Mouse (Mus musculus) myocyte (in vitro differentiated cells): Measurements from ENCODE around the gene Leap2. TPM values are rescaled to one million over a fixed set of nuclear protein-coding genes. Genes with fewer than 3 reads are reported as not detected.
A peak's percentile ranks its signal among the peaks of the same experiment; 100 is the strongest.

Experiments used
- H3K27me3 ChIP-seq: one replicate; pipeline ENCODE4 v1.6.1; 2011; ENCODE audit not compliant: control insufficient read depth, insufficient read depth, insufficient read length
- H3K36me3 ChIP-seq: one replicate; pipeline ENCODE4 v1.6.1; 2011; ENCODE audit not compliant: control insufficient read depth, insufficient read depth
- H3K4me2 ChIP-seq: one replicate; pipeline ENCODE4 v1.6.1; 2011; ENCODE audit warnings: low read depth, control low read depth
- H3K4me3 ChIP-seq: one replicate; pipeline ENCODE4 v1.5.1; 2011; ENCODE audit warnings: mild to moderate bottlenecking, control low read depth, moderate library complexity
- H3K79me2 ChIP-seq: one replicate; pipeline ENCODE4 v1.6.1; 2011; ENCODE audit not compliant: control insufficient read depth, insufficient read depth
- H3ac ChIP-seq: one replicate; pipeline ENCODE4 v1.6.1; 2011; ENCODE audit not compliant: control insufficient read depth, insufficient read length
- CEBPB ChIP-seq: IDR thresholded peaks from 2 replicates; pipeline ENCODE4 v1.6.1; 2011; ENCODE audit warnings: mild to moderate bottlenecking, moderate library complexity; ENCODE audit not compliant: poor library complexity, insufficient read depth, severe bottlenecking
- E2F4 ChIP-seq: IDR thresholded peaks from one replicate; pipeline ENCODE4 v1.6.1; 2011; ENCODE audit warnings: mild to moderate bottlenecking, control low read depth, moderate library complexity; ENCODE audit not compliant: insufficient read depth
- MAX ChIP-seq: IDR thresholded peaks from one replicate; pipeline ENCODE4 v1.6.1; 2011; ENCODE audit warnings: low read depth, mild to moderate bottlenecking, control low read depth
- MYOD1 ChIP-seq, 3 experiments: IDR thresholded peaks; one replicate each; pipeline ENCODE4 v1.6.1; 2011; ENCODE audit warnings: control low read depth in 2 of 3, low read depth in 2 of 3, mild to moderate bottlenecking in 2 of 3, moderate library complexity in 1 of 3; ENCODE audit not compliant: insufficient read length in 2 of 3, control insufficient read depth in 1 of 3
- MYOG ChIP-seq, 3 experiments: IDR thresholded peaks; one replicate each; pipeline ENCODE4 v1.6.1; 2011; ENCODE audit warnings: control low read depth in 2 of 3, low read depth in 2 of 3, mild to moderate bottlenecking in 2 of 3; ENCODE audit not compliant: insufficient read length in 2 of 3, control insufficient read depth in 1 of 3, insufficient read depth in 1 of 3
- POLR2A ChIP-seq: IDR thresholded peaks from one replicate; pipeline ENCODE4 v1.6.1; 2011; ENCODE audit warnings: low read depth, mild to moderate bottlenecking, control low read depth, moderate library complexity; ENCODE audit not compliant: insufficient read length
- POLR2AphosphoS2 ChIP-seq: IDR thresholded peaks from one replicate; pipeline ENCODE4 v1.6.1; 2011; ENCODE audit warnings: low read depth, control low read depth; ENCODE audit not compliant: insufficient read length
- REST ChIP-seq: IDR thresholded peaks from one replicate; pipeline ENCODE4 v1.6.1; 2011; ENCODE audit warnings: mild to moderate bottlenecking, control low read depth, moderate library complexity; ENCODE audit not compliant: insufficient read depth, insufficient read length
- SRF ChIP-seq: IDR thresholded peaks from one replicate; pipeline ENCODE4 v1.6.1; 2011; ENCODE audit warnings: low read depth; ENCODE audit not compliant: control insufficient read depth, insufficient read length
- TCF12 ChIP-seq: IDR thresholded peaks from one replicate; pipeline ENCODE4 v1.6.1; 2011; ENCODE audit warnings: mild to moderate bottlenecking, control low read depth; ENCODE audit not compliant: poor library complexity, insufficient read depth, severe bottlenecking
- TCF3 ChIP-seq: IDR thresholded peaks from one replicate; pipeline ENCODE4 v1.6.1; 2011; ENCODE audit warnings: low read depth, control low read depth; ENCODE audit not compliant: insufficient read length
- USF1 ChIP-seq: IDR thresholded peaks from one replicate; pipeline ENCODE4 v1.6.1; 2011; ENCODE audit warnings: low read depth, mild to moderate bottlenecking, control low read depth, moderate library complexity
- polyA plus RNA-seq: library from polyadenylated mRNA; unstranded; fragments of >200 nt; fragmentation: generic; extraction: Trizol; gene quantifications from one replicate; pipeline ENCODE4 v1.2.1, GENCODE M21; 2012; ENCODE audit warnings: missing spikeins

Leap2 gene
- polyA plus RNA-seq, 1 experiment: not detected

DNA sequence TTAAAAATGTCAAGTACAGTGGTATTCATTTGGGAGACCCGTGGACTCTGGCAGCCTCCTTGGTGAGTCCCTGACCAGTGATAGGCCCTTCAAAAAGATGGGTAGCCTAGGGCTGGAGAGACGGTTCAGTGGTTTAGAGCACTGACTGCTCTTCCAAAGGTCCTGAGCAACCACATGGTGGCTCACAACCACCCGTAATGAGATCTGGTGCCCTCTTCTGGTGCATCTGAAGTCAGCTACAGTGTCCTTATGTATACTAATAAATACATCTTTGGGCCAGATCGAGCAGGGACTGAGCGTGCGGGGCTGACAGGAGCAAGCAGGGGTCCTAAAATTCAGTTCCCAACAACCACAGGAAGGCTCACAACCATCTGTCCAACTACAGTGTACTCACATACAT, 20.9 kb upstream of the Leap2 start:
- Histone ChIP-seq H3K79me2 (no peaks in the 10 kb centered on the region), H3K27me3 (no peaks in the 10 kb centered on the region), H3K4me3 (no peak overlapping the region), H3K4me2 (peak overlapping the region; percentile 16), H3ac (no peak overlapping the region), H3K36me3 (no peaks in the 10 kb centered on the region)
- TF ChIP-seq TCF3: no peak

DNA sequence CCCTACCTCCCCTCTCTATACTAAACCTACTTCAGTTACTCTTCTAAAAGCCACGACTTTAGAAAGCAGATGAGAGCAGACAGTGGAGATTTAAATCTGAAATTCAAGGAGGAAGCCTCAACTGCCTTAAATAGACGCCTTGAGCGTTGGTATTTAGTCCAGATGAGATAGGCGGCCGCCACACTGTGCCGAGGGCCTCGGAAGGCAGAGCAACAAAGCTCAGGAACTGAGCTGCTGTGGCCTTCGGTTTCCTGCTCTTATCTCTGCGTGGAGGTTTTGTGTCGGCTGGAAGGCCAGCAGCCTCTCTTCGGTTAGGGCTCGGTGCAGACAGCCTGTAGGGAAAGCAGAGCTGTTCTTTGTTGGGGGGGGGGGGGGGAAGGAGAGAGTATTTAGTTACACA, 19.0 kb upstream of the Leap2 start:
- no peak overlapping the region for H3ac ChIP-seq
- no peak for TF ChIP-seq USF1
- no peak for TF ChIP-seq MYOG (IDR thresholded peaks at IDR 0.05; ENCODE audit: control insufficient read depth in 1 of 3, insufficient read depth in 1 of 3, insufficient read length in 2 of 3, low read depth in 2 of 3)
- no peak for TF ChIP-seq POLR2AphosphoS2
- no peak for TF ChIP-seq E2F4
- TF ChIP-seq TCF12: no peak
- TF ChIP-seq MYOD1 (IDR thresholded peaks at IDR 0.05; ENCODE audit: control insufficient read depth in 1 of 3, insufficient read length in 2 of 3, low read depth in 2 of 3): no peak
- no peak for TF ChIP-seq POLR2A
- no peak for TF ChIP-seq SRF
- TF ChIP-seq REST: no peak
- TF ChIP-seq MAX: no peak
- no peak for TF ChIP-seq TCF3
- no peak for TF ChIP-seq CEBPB
- no peaks in the 10 kb centered on the region for H3K79me2 ChIP-seq
- peaks cover 6% of the 10 kb centered on the region for H3K27me3 ChIP-seq
- no peak overlapping the region for H3K4me2 ChIP-seq
- no peaks in the 10 kb centered on the region for H3K36me3 ChIP-seq
- no peak overlapping the region for H3K4me3 ChIP-seq

- no peaks in the 10 kb centered on the region for H3K79me2 ChIP-seq
- TF ChIP-seq CEBPB (no peak), TCF12 (no peak), TCF3 (no peak), USF1 (no peak), REST (no peak), SRF (no peak), POLR2AphosphoS2 (no peak), MYOG (IDR thresholded peaks at IDR 0.05; ENCODE audit: control insufficient read depth in 1 of 3, insufficient read depth in 1 of 3, insufficient read length in 2 of 3, low read depth in 2 of 3) (no peak), MYOD1 (IDR thresholded peaks at IDR 0.05; ENCODE audit: control insufficient read depth in 1 of 3, insufficient read length in 2 of 3, low read depth in 2 of 3) (no peak), MAX (no peak), POLR2A (no peak), E2F4 (no peak)
- H3ac ChIP-seq: no peak overlapping the region
- H3K4me3 ChIP-seq: no peak overlapping the region
- H3K27me3 ChIP-seq: peaks cover 13% of the 10 kb centered on the region
- no peaks in the 10 kb centered on the region for H3K36me3 ChIP-seq
- H3K4me2 ChIP-seq: no peak overlapping the region
Observed at GRCm38 (mm10) chr11:53436338-53436737, 13.4 kb upstream of the Leap2 start.

- Histone ChIP-seq H3K4me2 (no peak overlapping the region), H3ac (no peak overlapping the region), H3K4me3 (no peak overlapping the region), H3K36me3 (no peaks in the 10 kb centered on the region), H3K27me3 (peaks cover 13% of the 10 kb centered on the region), H3K79me2 (peaks cover under 1% of the 10 kb centered on the region)
- no peak for TF ChIP-seq CEBPB
Observed at GRCm38 (mm10) chr11:53435504-53435903, 12.5 kb upstream of the Leap2 start.

DNA sequence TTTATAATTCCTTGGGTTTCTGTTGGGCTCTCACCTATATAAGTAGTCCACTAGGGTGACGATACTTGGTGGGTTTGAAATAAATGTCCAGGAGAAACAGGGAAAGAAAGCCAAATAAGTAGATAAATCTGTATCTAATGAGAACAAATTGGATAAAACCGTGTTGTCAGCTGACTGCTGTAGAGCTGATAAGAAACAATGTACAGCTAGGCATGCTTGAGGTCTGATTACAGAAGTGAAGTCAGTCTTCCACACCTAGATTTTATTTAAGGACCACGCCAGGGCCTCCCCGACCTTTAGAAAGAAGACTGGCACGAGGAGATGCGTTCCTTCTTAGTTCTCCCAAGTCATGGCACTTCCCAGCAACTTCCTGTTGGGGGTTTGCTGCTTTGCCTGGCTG, 10.1 kb upstream of the Leap2 start:
- peaks cover 9% of the 10 kb centered on the region for H3K36me3 ChIP-seq
- H3K27me3 ChIP-seq: peaks cover 13% of the 10 kb centered on the region
- TF ChIP-seq MAX (no peak), POLR2AphosphoS2 (no peak), REST (no peak), CEBPB (no peak), SRF (no peak), TCF12 (no peak), E2F4 (no peak), MYOG (IDR thresholded peaks at IDR 0.05; ENCODE audit: control insufficient read depth in 1 of 3, insufficient read depth in 1 of 3, insufficient read length in 2 of 3, low read depth in 2 of 3) (no peak), TCF3 (no peak), USF1 (no peak), POLR2A (no peak), MYOD1 (IDR thresholded peaks at IDR 0.05; ENCODE audit: control insufficient read depth in 1 of 3, insufficient read length in 2 of 3, low read depth in 2 of 3) (no peak)

More for the DNA sequence above, 10.1 kb upstream of the Leap2 start:
- H3K79me2 ChIP-seq: peaks cover 19% of the 10 kb centered on the region
- H3K4me2 ChIP-seq: no peak overlapping the region
- H3K4me3 ChIP-seq: no peak overlapping the region
- H3ac ChIP-seq: no peak overlapping the region
